Mouse (Mus musculus): ENCODE results near the gene Cox20.

GRCm38 (mm10) chr1:178317275-178318001 is 1.5 kb upstream of the Cox20 start:
- no peak for TF ChIP-seq CTCF (IDR thresholded peaks at IDR 0.05; ENCODE audit: low read depth)
- no peak for TF ChIP-seq EP300 (IDR thresholded peaks at IDR 0.05; ENCODE audit: low read depth)
